Mouse (Mus musculus) left cerebral cortex, adult 8-10 months (tissue): ENCODE results near the gene Plin5. TPM values are rescaled to one million over a fixed set of nuclear protein-coding genes. Genes with fewer than 3 reads are reported as not detected.

Experiments
- DNase-seq, 2 experiments: peaks; one replicate each; pipeline ENCODE4 v3.0.0; 2022; ENCODE audit warnings: low spot score in 2 of 2
- total RNA-seq, 4 experiments: library from RNA; stranded (reverse); gene quantifications; 2 replicates each; pipeline ENCODE4 v1.2.4; 2022

Gene Plin5
- total RNA-seq, 4 experiments from 2014 or later: 0.81 to 0.96 (median 0.93) TPM

DNA sequence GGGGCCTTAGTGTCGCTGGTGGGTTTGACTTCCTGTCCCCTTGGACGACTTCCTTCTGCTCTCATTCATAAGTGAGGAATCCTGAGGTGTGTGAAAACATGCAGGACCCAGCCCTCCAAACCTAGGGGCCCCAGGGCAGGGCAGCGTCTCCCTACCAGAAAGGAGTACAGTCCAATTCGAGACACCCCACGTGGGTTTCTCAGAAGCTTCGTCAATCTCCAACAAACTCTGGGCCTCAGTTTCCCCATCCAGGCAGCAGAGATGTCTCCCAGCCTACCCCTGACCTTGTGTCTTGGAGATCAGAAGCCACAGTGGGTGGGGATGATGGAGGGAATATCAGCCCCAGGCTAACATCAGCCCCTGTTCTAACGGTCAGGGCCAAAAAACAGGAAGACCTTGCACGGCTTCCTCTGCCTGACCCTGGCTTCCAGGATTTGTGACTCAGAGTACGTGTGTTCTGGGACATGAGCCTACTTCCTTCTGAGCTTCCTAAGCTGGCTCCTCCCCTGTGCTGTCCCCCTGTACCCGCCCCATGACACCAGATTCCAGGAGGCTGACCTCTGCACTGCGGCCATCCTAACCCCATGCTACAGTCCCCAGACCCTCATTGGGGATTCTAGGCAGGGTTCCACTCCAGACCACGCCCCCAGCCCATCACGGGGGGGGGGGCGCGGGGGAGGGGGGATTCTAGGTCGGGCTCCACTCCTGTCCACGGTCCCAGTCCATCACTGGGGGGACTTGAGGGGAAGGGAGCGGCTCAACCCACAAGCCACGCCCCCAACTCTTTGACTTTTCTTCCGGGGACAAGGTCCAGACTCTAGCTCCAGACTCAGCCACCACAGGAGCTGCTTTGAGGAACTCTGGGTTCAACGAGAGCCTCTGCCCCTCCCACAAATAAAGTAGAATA, 16.3 kb upstream of the Plin5 start:
- DNase-seq: no peak

DNA sequence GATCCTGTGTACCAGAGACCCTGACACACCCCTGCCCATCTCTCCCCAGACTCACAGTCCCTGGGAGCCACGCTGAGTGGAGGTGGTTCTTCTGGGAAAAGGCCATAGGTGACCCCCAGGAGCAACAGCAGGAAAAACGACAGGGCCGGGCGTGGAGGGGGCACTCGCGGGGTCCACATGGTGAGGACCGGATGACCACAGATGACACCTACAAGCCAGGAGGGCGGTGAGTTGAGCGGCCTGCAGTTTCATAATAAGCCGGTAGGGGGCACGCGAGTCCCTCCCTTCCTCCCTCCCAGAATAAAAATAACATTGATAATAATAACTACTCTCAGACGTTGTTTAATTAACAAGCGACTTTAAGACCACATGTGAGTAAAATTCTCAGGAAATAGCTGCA, 15.3 kb upstream of the Plin5 start:
- DNase-seq: no peak

DNA sequence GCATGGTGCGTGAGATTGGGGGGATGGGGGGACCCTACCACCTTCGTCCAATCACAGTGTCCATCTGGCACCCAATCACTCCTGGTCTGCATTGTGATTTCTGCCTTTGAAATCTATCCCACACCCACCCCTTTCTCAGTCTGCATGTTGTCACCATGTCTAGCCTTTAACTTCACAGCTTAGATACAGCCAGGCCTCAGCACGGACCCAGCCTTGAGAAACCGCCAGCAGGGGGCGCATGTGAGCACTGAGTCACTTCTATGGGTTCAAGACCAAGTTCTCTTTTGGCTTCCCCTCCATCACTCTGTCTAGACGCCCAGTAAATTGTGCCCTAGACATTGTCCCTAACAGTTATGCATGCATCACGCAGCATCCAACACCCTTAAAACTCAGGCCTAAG, 14.4 kb upstream of the Plin5 start:
- DNase-seq: no peak

DNA sequence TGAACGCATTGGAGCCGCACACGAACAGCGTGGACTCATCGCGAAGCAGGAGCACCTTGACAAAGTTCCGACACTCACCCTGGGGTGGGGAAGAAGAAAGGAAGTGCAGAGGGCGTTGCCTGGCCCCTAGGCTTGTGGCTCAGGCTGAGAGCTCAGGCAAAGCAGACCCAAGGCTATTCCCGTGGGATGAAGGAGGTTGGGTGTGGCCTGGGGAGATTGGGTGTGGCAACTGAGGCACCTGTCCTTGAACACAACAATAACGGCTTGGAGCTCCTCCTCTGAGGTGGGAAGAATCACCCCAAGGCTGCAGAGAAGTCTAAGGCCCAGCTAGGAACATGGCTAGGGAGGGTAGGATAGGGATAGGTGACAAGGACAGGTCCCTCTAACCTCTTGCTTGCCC, 13.7 kb upstream of the Plin5 start:
- DNase-seq: no peak

GRCm38 (mm10) chr17:56128246-56128645, 10.8 kb upstream of the Plin5 start:
- DNase-seq: no peak

GRCm38 (mm10) chr17:56126175-56126574, 8.8 kb upstream of the Plin5 start:
- no peak for DNase-seq

DNA sequence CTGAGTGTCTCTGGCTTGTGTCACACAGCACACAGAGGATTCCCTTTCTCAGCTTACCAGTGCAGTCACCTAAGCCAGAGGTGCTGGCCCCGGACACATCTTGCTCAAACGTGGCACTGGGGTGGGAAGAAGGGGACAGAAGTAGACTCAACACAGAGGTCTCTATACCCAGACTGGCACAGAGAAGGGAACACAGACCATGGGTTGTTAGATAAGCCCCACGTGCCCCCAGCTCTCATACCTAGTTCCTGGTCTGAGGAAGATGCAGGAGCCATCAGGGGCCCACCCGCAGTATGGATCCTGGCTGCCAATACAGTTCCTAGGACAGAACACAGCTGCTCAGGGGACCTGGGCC, 7.9 kb upstream of the Plin5 start:
- DNase-seq: no peak

DNA sequence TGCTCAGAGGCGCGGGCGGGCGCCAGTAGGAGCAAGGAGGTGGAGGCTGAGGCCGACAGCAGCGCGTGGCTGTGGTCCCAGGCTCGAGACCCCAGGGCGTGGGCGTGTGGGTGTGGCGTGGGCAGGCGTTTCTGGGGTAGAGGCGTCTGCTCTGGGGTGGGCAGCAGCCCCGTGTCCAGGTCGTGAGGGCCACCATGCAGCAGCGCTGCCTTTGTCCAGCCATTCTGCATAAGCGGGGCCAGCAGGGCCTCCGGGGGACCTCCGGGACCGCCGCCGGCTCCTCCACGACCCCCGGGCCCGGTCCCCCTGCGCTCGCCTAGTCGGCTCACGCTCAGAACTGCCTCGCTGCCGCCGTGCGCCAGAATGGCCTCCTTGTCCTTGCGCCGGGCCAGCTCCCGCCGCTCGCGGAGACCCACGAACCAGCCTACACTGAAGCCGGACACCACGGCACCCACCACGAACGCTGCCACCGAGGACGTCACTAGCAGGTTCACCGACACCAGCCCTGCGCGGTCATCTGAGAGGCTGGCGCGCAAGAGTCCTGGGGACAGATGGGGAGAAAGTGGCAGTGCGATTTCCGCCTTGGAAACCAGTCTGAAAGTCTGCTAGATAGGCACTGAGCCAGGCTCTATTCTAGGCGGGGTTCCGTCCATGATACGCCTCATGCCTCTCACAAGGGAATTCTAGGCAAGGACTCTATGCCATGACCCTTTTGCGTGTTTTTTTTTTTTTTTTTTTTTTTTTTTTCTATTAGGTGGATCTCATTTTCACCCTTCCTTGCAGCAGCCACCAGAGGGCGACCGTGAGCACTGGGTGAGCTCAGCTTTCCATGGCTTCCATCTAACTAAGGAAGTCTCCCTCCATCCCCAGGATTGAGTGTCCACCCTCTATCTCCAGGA, 7.2 kb upstream of the Plin5 start:
- DNase-seq: no peak

- DNase-seq: no peak
These were observed 6.4 kb upstream of the Plin5 start for GRCm38 (mm10) chr17:56123681-56124340.

DNA sequence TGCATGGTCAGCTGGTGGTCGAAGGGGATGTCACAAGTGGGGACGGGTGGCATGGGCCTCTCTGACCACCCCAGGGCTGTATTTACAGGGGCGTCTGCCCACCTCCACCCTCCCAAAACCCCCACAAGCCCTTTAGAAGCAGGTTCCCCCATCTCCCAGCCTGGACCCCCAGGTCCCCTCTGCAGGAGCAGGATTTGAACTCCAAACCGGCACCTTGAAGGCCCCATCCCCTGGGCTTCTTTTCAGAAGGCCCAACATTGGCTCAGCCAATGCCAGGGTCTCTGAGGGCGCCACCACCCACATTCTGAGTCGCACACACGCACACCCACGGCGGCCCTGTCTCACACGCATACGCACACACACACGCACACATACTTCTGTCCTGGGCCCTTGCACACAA, 5.8 kb upstream of the Plin5 start:
- no peak for DNase-seq

DNA sequence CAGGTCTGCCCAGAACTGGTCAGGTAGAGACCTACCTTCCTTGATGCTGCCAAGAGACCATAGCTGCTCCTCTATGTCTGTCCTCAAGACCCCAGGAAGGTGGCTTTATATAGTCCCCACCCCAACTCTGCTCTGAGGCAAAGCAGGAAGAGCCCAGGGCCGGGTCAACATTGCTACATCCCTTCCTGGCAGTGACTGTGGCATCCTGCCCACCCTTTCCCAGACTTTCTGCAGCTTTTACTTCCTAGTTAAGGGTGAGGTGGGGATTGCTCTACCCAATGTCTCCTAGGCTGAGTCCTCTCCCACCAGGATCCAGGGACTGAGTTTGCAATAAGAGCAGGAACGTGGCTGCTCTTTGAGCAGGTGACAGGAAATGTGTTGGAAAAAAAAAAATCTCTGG, 4.4 kb upstream of the Plin5 start, which contains the start of gene Lrg1:
Lrg1 (minus strand) TSS at position 176 of the 400 bp plus-strand sequence.
- no peak for DNase-seq

DNA sequence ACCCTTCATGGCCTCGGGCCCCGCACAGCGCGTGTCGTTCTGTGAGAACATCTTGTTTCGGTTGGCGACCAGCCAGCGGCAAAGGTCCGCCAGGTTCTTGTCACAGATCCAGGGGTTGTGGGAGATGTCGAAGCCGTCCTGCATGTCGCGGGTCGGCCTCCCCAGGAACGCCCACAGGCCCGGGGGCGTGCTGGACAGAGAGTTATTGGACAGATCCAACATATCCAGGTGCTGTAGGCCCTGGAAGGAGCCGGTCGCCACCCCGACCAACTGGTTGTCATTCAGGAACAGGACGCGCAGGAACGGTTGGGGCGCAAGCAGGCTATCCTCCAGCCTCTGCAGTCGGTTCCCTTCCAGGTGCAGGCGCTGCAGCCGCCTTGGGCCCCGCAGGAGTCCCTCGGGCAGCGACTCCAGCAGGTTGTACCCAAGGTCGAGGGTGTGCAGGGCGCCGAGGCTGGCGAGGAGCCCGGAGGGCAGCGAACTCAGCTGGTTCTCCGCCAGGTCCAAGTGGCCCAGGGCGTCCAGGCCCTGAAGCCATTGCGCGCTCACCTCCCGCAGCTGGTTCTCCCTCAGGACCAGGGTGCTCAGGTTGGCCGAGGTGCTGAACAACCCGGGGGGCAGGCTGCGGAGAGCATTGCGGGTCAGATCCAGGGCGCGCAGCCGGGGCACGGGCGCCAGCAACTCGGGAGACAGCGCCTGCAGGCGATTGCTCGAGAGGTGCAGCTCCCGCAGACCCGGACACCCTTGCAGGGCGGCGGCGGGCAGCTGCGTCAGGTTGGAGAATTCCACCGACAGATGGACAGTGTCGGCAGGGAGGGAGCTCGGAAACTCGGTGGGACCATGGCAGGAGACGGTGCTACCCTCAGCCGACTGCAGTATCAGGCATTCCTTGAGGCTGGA, 2.8 kb upstream of the Plin5 start:
- no peak for DNase-seq

- DNase-seq: no peak
These were observed 2.0 kb upstream of the Plin5 start for GRCm38 (mm10) chr17:56119431-56119830.

- DNase-seq: no peak
These were observed 1.2 kb downstream of the Plin5 start for GRCm38 (mm10) chr17:56116193-56116592.

GRCm38 (mm10) chr17:56112743-56113142, 4.7 kb downstream of the Plin5 start:
- no peak for DNase-seq

GRCm38 (mm10) chr17:56111864-56112263, 5.5 kb downstream of the Plin5 start:
- DNase-seq: no peak

GRCm38 (mm10) chr17:56111021-56111420, 6.4 kb downstream of the Plin5 start:
- no peak for DNase-seq

GRCm38 (mm10) chr17:56110571-56110970, 6.8 kb downstream of the Plin5 start:
- DNase-seq: no peak

DNA sequence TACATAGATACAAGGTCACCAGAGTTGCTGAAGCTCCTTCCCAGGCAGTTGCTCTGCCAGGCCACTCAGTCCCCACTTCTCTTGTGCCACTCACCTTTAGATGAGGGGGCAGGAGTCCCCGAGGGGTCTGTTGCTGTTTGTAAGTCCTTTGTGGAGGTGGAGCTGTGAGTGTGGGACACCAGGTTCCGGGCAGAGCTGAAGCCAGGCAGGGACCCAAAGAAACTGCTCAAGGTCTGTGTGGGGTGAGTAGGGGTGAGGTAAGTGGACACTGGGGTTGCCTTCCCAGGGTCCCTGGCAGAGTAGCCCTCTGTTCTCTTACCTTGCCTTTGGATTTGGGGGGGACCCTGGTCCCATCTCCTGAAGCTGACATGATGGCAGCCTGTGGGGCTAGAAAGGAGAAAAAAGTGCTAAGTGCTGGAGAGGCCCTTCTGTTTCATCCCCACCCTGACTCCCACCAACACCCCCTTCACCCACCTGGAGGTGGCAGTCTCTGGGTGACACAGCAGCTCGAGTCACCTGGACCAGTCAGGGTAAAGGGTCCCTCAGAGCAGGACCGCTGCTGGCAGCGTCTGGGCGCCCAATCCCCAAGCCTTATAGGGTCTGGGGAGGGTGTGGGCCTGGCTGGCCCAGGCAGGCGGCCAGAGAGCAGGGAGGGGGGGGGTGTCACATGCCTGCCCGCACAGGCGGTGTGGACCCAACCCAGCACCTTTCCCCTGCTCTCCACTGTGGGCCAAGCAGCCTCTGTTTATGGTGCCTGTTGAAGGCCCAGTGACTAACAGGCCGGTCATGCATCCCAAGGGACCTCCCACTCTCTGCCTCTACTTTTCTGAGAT, 8.0 kb downstream of the Plin5 start, which contains the start of gene Plin4:
Plin4 (minus strand) TSS at position 585 of the 833 bp plus-strand sequence.
- no peak for DNase-seq
